Mouse (Mus musculus): Measurements from ENCODE around the gene Nrarp. TPM values are rescaled to one million over a fixed set of nuclear protein-coding genes. Genes with fewer than 3 reads are reported as not detected.

Nrarp gene
- polyA plus RNA-seq, 1 experiment from 2014 or later: 17.3 TPM

- no peak for ATAC-seq (replicated peaks; ENCODE audit: insufficient number of reproducible peaks, insufficient read depth, low FRiP score, low read depth)
- Histone ChIP-seq H3K36me3 (no peaks in the 10 kb centered on the region), H3K9me3 (replicated peaks) (no peaks in the 10 kb centered on the region), H3K4me2 (no peak overlapping the region), H3K4me3 (no peak overlapping the region), H3K9ac (no peak overlapping the region), H3K4me1 (replicated peaks) (peaks cover 40% of the 10 kb centered on the region), H3K27ac (no peak overlapping the region), H3K27me3 (peaks cover 23% of the 10 kb centered on the region)
- 55% methylated on average over 7 of the region's 7 CpGs for WGBS
Observed at GRCm38 (mm10) chr2:25174866-25175689, 5.5 kb upstream of the Nrarp start.

DNA sequence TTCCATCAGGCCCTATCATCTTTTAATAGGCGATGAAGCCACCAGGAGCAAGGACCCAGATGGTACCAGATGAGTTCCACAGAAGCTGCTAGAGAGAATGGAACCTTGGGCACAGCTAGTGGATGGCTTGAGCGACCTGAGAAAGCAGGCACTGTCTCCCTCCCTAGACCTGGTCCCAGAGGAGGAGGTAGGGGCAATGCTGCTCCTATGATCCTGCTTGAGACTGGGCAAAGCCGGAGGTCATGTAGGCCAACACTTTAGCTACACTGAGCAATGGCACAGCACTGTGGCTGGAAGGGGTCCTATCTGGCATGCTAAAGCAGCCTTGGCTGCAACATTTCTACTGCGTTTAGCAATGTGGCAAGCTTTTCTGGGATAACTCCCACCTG lies 4.9 kb upstream of the Nrarp start:
- Histone ChIP-seq H3K9ac (no peak overlapping the region), H3K36me3 (no peaks in the 10 kb centered on the region), H3K4me2 (no peak overlapping the region), H3K4me3 (no peak overlapping the region), H3K27me3 (peaks cover 23% of the 10 kb centered on the region), H3K9me3 (replicated peaks) (no peaks in the 10 kb centered on the region), H3K27ac (no peak overlapping the region), H3K4me1 (replicated peaks) (peaks cover 38% of the 10 kb centered on the region)
- ATAC-seq (replicated peaks; ENCODE audit: insufficient number of reproducible peaks, insufficient read depth, low FRiP score, low read depth): no peak
- 80% methylated on average over 4 of the region's 4 CpGs for WGBS

- Histone ChIP-seq H3K4me2 (no peak overlapping the region), H3K27me3 (peaks cover 23% of the 10 kb centered on the region), H3K4me1 (replicated peaks) (peaks cover 46% of the 10 kb centered on the region), H3K9me3 (replicated peaks) (no peaks in the 10 kb centered on the region), H3K9ac (no peak overlapping the region), H3K27ac (peak overlapping the region; percentile 65; the same call in 1 of the 2 replicates), H3K36me3 (no peaks in the 10 kb centered on the region), H3K4me3 (no peak overlapping the region)
- ATAC-seq (replicated peaks; ENCODE audit: insufficient number of reproducible peaks, insufficient read depth, low FRiP score, low read depth): no peak
- 38% methylated on average over 6 of the region's 6 CpGs for WGBS
Observed at GRCm38 (mm10) chr2:25176573-25176972, 4.0 kb upstream of the Nrarp start.

DNA sequence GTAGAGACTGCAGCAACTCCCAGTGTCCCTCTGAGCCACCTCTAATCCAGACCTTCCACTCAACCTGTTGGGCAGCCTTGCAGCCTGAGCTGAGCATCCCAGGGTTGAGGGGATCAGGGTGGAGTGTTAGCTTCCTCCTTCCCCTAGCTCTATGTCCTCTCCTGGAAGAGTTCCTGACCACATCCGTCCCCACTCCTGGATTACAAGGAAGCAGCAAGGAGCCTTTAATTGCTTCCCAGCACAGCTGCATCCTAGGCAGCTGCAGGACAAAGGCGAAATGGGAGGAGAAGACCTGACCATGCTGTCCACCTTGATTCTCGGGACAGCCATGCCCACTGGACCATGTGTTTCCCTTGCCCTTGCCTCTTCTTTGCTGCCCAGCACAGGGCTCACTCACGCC lies 3.5 kb upstream of the Nrarp start:
- Histone ChIP-seq H3K36me3 (no peaks in the 10 kb centered on the region), H3K4me1 (replicated peaks) (peaks cover 50% of the 10 kb centered on the region), H3K9me3 (replicated peaks) (no peaks in the 10 kb centered on the region), H3K9ac (no peak overlapping the region), H3K4me3 (no peak overlapping the region), H3K27me3 (peaks cover 23% of the 10 kb centered on the region), H3K4me2 (no peak overlapping the region; the same call in 1 of the 2 replicates), H3K27ac (peak overlapping the region; percentile 65)
- no peak for ATAC-seq (replicated peaks; ENCODE audit: insufficient number of reproducible peaks, insufficient read depth, low FRiP score, low read depth)
- 40% methylated on average over 4 of the region's 4 CpGs for WGBS

GRCm38 (mm10) chr2:25177685-25178084 lies 2.9 kb upstream of the Nrarp start:
- peak overlapping the region; percentile 5; the same call in 1 of the 2 replicates for H3K4me2 ChIP-seq
- WGBS: 14% methylated on average over 6 of the region's 6 CpGs
- H3K27me3 ChIP-seq: peaks cover 25% of the 10 kb centered on the region
- peaks cover 54% of the 10 kb centered on the region for H3K4me1 ChIP-seq (replicated peaks)
- H3K9ac ChIP-seq: no peak overlapping the region
- no peak overlapping the region for H3K4me3 ChIP-seq
- H3K36me3 ChIP-seq: no peaks in the 10 kb centered on the region
- no peaks in the 10 kb centered on the region for H3K9me3 ChIP-seq (replicated peaks)
- ATAC-seq (replicated peaks; ENCODE audit: insufficient number of reproducible peaks, insufficient read depth, low FRiP score, low read depth): no peak
- H3K27ac ChIP-seq: peak overlapping the region; percentile 65

DNA sequence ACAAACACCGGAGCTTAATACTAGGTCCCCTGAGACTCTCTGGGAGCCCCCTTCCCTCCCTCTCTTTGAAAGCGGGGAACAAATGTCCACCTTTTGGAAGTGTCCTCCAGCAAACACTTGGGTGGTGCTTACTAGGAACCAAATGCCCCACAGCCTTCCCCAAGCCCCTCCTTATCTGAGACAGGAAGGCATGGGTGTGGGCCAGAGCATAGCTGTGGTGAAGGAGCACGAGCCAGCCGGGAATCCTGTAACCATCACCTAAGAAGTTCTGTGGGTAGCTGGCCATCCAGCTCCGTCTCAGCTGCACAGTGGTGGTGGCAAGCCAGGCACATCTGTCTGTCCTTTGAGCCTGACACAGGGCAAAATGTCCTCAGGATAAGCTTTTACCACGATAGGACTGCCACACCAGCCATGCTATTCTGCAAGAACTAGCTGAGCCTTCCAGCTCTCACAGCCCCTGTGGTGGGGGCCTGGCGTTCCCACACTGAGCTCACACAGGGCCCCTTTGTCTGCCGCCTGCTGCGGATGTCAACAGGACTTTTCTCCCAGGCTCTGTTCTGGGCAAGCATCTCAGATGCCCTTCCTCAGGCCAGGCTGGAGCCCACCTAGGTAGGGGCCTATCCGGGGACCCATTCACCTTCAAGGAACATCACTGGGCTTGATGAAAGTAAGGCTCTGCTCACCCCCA lies 2.1 kb upstream of the Nrarp start:
- peaks cover 60% of the 10 kb centered on the region for H3K4me1 ChIP-seq (replicated peaks)
- H3K36me3 ChIP-seq: no peaks in the 10 kb centered on the region
- H3K27ac ChIP-seq: peak overlapping the region; percentile 58
- ATAC-seq (replicated peaks; ENCODE audit: insufficient number of reproducible peaks, insufficient read depth, low FRiP score, low read depth): no peak
- H3K9me3 ChIP-seq (replicated peaks): no peaks in the 10 kb centered on the region
- 30% methylated on average over 10 of the region's 10 CpGs for WGBS
- peaks cover 28% of the 10 kb centered on the region for H3K27me3 ChIP-seq
- 0 out of 2 replicates have a peak overlapping the region, but pooled peaks have one; percentile 5 for H3K4me2 ChIP-seq
- no peak overlapping the region for H3K4me3 ChIP-seq
- no peak overlapping the region for H3K9ac ChIP-seq

GRCm38 (mm10) chr2:25179566-25180217 lies 866 bp upstream of the Nrarp start:
- no peak for ATAC-seq (replicated peaks; ENCODE audit: insufficient number of reproducible peaks, insufficient read depth, low FRiP score, low read depth)
- H3K4me1 ChIP-seq (replicated peaks): peaks cover 66% of the 10 kb centered on the region
- peak overlapping the region; percentile 91 for H3K4me2 ChIP-seq
- H3K36me3 ChIP-seq: no peaks in the 10 kb centered on the region
- peaks cover 31% of the 10 kb centered on the region for H3K27me3 ChIP-seq
- 60% methylated on average over 15 of the region's 15 CpGs for WGBS
- peak overlapping the region; percentile 67 for H3K4me3 ChIP-seq
- no peaks in the 10 kb centered on the region for H3K9me3 ChIP-seq (replicated peaks)
- H3K9ac ChIP-seq: peak overlapping the region; percentile 29; the same call in 1 of the 2 replicates
- H3K27ac ChIP-seq: peak overlapping the region; percentile 58

DNA sequence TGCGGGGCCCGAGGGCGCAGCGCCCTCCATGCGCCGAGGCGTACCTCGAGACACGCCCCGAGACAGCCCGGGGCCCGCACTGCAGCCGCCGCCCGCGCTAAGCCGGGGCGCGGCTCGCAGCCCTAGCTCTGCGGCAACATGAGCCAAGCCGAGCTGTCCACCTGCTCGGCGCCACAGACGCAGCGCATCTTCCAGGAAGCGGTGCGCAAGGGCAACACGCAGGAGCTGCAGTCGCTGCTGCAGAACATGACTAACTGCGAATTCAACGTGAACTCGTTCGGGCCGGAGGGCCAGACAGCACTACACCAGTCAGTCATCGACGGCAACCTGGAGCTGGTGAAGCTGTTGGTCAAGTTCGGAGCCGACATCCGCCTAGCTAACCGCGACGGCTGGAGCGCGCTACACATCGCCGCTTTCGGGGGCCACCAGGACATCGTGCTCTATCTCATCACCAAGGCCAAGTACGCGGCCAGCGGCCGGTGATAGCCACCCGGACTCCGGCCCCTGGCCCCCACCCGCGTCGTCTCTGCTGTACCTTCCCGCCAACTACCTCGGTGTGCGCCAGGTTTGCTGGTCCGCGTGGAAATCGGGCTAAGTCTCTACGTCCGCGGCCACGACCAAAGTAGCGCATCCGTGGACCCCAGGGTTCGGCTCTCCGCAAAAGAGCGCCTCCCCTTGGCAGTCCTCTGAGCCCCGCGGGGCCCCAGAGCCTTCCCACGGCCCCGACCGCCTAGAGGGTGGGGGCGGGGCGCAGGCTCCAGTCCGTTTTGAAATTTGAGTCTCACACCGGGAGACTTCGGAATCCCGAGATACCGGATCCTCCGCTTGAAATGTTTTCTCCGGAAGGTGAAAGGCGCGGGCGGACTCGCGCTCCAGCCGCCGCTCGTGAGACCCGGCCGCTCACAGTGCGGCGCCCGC lies 674 bp downstream of the Nrarp start:
- ATAC-seq (replicated peaks; ENCODE audit: insufficient number of reproducible peaks, insufficient read depth, low FRiP score, low read depth): peak; percentile 20
- WGBS: under 1% methylated on average over 100 of the region's 100 CpGs
- H3K27ac ChIP-seq: peak overlapping the region; percentile 84
- peak overlapping the region; percentile 67 for H3K4me3 ChIP-seq
- peaks cover 70% of the 10 kb centered on the region for H3K4me1 ChIP-seq (replicated peaks)
- H3K4me2 ChIP-seq: peak overlapping the region; percentile 91
- H3K36me3 ChIP-seq: no peaks in the 10 kb centered on the region
- peaks cover 26% of the 10 kb centered on the region for H3K27me3 ChIP-seq
- H3K9me3 ChIP-seq (replicated peaks): no peaks in the 10 kb centered on the region
- peak overlapping the region; percentile 66 for H3K9ac ChIP-seq

DNA sequence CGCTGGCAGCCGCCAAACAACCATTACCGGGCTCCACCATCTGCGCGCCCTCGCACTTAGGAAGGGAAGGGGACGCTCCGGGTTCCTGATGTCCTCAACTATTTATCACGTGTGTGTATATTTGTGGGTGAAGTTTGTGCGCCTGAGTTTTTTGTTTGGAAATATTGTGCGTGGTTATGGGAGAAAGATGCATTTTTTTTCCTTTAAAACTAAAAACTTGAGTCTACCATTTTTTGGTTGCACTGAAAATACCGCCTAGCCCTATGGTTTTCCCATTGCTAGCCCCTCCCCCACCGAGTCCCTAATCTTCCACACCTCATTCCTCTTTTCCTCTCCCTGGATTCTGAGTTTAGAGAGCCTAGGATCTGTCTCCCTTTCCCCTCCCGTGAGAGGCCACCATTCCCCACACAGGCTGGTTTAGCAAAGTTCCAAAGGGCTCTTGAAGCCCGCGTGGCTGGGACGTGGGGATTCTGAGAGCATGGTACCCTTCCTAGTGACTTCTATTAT lies 1.4 kb downstream of the Nrarp start:
- under 1% methylated on average over 17 of the region's 17 CpGs for WGBS
- H3K36me3 ChIP-seq: no peaks in the 10 kb centered on the region
- peaks cover 64% of the 10 kb centered on the region for H3K4me1 ChIP-seq (replicated peaks)
- H3K9ac ChIP-seq: peak overlapping the region; percentile 66
- peaks cover 22% of the 10 kb centered on the region; the same call in 1 of the 2 replicates for H3K27me3 ChIP-seq
- no peaks in the 10 kb centered on the region for H3K9me3 ChIP-seq (replicated peaks)
- H3K27ac ChIP-seq: peak overlapping the region; percentile 84
- peak overlapping the region; percentile 67 for H3K4me3 ChIP-seq
- no peak for ATAC-seq (replicated peaks; ENCODE audit: insufficient number of reproducible peaks, insufficient read depth, low FRiP score, low read depth)
- peak overlapping the region; percentile 91 for H3K4me2 ChIP-seq

GRCm38 (mm10) chr2:25182664-25183063 lies 2.1 kb downstream of the Nrarp start:
- Histone ChIP-seq H3K4me2 (peak overlapping the region; percentile 91), H3K36me3 (no peaks in the 10 kb centered on the region), H3K4me1 (replicated peaks) (peaks cover 57% of the 10 kb centered on the region), H3K9me3 (replicated peaks) (no peaks in the 10 kb centered on the region), H3K27me3 (peaks cover 22% of the 10 kb centered on the region; the same call in 1 of the 2 replicates), H3K9ac (peak overlapping the region; percentile 45; the same call in 1 of the 2 replicates), H3K4me3 (peak overlapping the region; percentile 67), H3K27ac (peak overlapping the region; percentile 21)
- ATAC-seq (replicated peaks; ENCODE audit: insufficient number of reproducible peaks, insufficient read depth, low FRiP score, low read depth): no peak
- WGBS: 36% methylated on average over 6 of the region's 6 CpGs
